Mouse (Mus musculus) hindbrain, postnatal 0 days (tissue): ENCODE results near the gene Arhgef25. TPM values are rescaled to one million over a fixed set of nuclear protein-coding genes. Genes with fewer than 3 reads are reported as not detected.
A peak's percentile ranks its signal among the peaks of the same experiment; 100 is the strongest.
"Not testable (repeated sequence)": the region's sequence is repeated elsewhere in the genome, so short reads cannot be mapped to it uniquely, and the experiment has no call there.

ENCODE experiments used
- ATAC-seq: fragments of 200-750 bp; cut with Nextera tagmentation; 2 replicates; pipeline ENCODE4 v1.8.0; 2017; ENCODE audit warnings: mild to moderate bottlenecking, moderate TSS enrichment, moderate library complexity
- DNase-seq: peaks from one replicate; pipeline ENCODE4 v3.0.0-alpha.2; 2015; ENCODE audit warnings: low spot score
- H3K27ac ChIP-seq: fragments of 300-500 bp; sonication (generic); 2 replicates; pipeline ENCODE4 v1.5.1; 2014; ENCODE audit warnings: mild to moderate bottlenecking
- H3K27me3 ChIP-seq: fragments of 300-500 bp; sonication (generic); 2 replicates; pipeline ENCODE4 v1.6.1; 2014; ENCODE audit warnings: low read length, mixed read lengths; ENCODE audit not compliant: insufficient read depth
- H3K36me3 ChIP-seq: fragments of 300-500 bp; sonication (generic); 2 replicates; pipeline ENCODE4 v1.6.1; 2014; ENCODE audit warnings: low read length, mixed read lengths; ENCODE audit not compliant: insufficient read depth
- H3K4me1 ChIP-seq: fragments of 300-500 bp; sonication (generic); 2 replicates; pipeline ENCODE4 v1.6.1; 2014; ENCODE audit warnings: antibody characterized with exemption, low read length, mixed read lengths; ENCODE audit not compliant: insufficient read depth
- H3K4me2 ChIP-seq: fragments of 300-500 bp; sonication (generic); 2 replicates; pipeline ENCODE4 v1.6.1; 2014; ENCODE audit warnings: low read depth, mild to moderate bottlenecking, low read length, moderate library complexity, mixed read lengths
- H3K4me3 ChIP-seq: fragments of 300-500 bp; sonication (generic); 2 replicates; pipeline ENCODE4 v1.5.1; 2014; ENCODE audit warnings: low read length
- H3K9ac ChIP-seq: fragments of 300-500 bp; sonication (generic); replicated peaks from 2 replicates; pipeline ENCODE4 v1.6.1; 2014; ENCODE audit warnings: mild to moderate bottlenecking, low read length, moderate library complexity, mixed read lengths
- H3K9me3 ChIP-seq: fragments of 300-500 bp; sonication (generic); 2 replicates; pipeline ENCODE4 v1.6.1; 2016; ENCODE audit warnings: low read length, mixed read lengths
- CTCF ChIP-seq: IDR thresholded peaks from 2 replicates; pipeline ENCODE4 v1.5.1; 2016; ENCODE audit warnings: antibody characterized with exemption, control low read depth, low read depth
- WGBS: fragments of 180-500 bp; shearing (Covaris S2); extraction: QIAGEN DNeasy Blood & Tissue Kit; methylation state at CpG from one replicate; pipeline ENCODE4 v1.1.7; 2014; 5-methylcytosine and 5-hydroxymethylcytosine counted together
- polyA plus RNA-seq: library from polyadenylated mRNA; unstranded; fragments of >200 nt; fragmentation: Nextera tagmentation; extraction: Ambion mirVana; gene quantifications from 2 replicates; pipeline ENCODE4 v1.2.1, GENCODE M21; 2015
- total RNA-seq: library from RNA; depleted of rRNA; stranded (reverse); fragments of >200 nt; gene quantifications from 2 replicates; pipeline ENCODE4 v1.2.3, GENCODE M21; 2014

Gene Arhgef25
- total and polyA plus RNA-seq, 2 experiments from 2014 or later, result 20.3 to 61.0 TPM

DNA sequence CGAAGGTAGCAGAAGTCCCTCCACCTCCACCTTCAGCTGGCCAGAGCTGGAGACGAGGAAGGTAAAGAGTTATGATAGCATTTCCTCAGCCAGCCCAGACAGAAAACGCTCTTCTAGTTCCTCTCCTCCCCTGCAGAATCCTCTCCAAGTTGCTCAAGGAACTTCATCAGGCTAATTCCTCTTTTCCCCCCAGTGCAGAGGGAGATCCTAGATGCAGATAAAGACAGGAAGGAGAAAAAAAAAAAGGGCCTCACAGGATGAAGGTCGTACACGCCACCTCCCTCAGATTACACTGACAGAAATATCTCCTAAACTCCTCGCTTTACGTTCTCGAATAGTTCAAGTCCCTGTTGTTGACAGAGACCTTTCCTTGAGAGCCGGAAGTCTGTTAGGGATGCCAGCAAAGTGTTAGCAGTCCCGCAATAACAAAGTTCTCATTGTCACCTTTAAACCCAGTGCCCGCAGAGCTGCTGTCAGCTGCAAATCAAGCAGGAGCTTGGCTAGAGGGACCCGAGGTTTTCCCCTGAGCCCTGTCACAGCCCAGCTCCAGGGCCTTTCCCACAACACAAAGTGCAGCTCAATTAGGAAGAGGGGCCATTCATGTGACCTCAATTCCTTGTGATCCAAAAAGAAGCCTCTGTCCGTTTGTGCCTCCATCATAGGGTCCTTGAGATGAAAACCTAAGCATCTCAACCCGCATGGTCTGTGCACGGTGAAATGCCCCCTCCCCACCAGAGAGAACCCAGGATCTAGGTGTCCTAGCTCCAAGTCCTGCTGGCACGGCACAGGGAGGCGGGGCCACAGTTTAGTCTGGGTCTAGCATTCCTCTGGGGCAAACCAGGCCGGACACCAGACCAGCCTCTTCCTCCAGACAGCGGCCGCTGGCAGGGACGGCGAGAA, 4.8 kb upstream of the Arhgef25 start:
- Histone ChIP-seq H3K4me3 (peak overlapping the region; percentile 93), H3K4me2 (peak overlapping the region; percentile 99), H3K36me3 (peaks cover 7% of the 10 kb centered on the region), H3K9me3 (no peaks in the 10 kb centered on the region), H3K27ac (peak overlapping the region; percentile 91), H3K9ac (peak overlapping the region; percentile 98), H3K27me3 (no peaks in the 10 kb centered on the region), H3K4me1 (peaks cover 9% of the 10 kb centered on the region)
- no peak for TF ChIP-seq CTCF
- 14% methylated on average over 22 of the region's 22 CpGs for WGBS
- ATAC-seq (0 out of 2 replicates have a peak, but pooled peaks have one; percentile 30), DNase-seq (peak; percentile 53)

DNA sequence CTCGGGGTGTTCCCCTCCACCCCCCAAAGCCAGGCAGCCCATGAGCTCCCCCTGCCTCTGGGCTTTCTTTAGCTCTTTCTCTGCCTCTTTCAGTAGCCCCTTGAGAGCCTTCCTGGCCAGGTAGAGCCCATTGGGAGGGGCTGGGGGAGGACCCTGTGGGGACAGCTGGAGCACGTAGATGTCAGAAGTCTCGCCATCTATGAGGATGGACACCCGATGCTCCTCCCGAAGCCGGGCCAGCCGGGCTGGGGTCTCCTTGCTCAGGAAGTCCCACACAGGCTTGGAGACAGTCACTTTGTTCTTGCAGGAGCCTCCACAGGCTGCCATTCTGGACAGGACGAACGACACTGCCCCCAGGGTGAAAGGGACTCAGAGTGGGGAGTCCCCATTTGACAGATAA, 3.1 kb upstream of the Arhgef25 start:
- ATAC-seq (no peak), DNase-seq (no peak)
- no peaks in the 10 kb centered on the region for H3K9me3 ChIP-seq
- no peak overlapping the region for H3K4me2 ChIP-seq
- peaks cover 4% of the 10 kb centered on the region for H3K36me3 ChIP-seq
- H3K9ac ChIP-seq, result 0 out of 2 replicates have a peak overlapping the region, but pooled peaks have one; percentile 13
- H3K4me1 ChIP-seq, result peaks cover 16% of the 10 kb centered on the region
- no peak for TF ChIP-seq CTCF
- H3K4me3 ChIP-seq, result no peak overlapping the region
- H3K27ac ChIP-seq, result no peak overlapping the region
- 82% methylated on average over 9 of the region's 9 CpGs for WGBS
- no peaks in the 10 kb centered on the region for H3K27me3 ChIP-seq

DNA sequence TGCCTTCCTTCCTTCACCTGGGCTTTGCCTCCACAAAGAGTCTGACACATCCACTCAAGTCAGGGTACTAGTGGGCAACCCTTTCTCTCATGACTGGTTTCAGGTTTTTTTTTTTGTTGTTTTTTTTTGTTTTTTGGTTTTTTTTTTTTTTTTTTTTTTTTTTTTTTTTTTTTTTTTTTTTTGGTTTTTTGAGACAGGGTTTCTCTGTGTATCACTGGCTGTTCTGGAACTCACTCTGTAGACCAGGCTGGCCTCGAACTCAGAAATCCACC, 2.1 kb upstream of the Arhgef25 start:
- peaks cover 16% of the 10 kb centered on the region for H3K4me1 ChIP-seq
- not testable (repeated sequence) for ATAC-seq

DNA sequence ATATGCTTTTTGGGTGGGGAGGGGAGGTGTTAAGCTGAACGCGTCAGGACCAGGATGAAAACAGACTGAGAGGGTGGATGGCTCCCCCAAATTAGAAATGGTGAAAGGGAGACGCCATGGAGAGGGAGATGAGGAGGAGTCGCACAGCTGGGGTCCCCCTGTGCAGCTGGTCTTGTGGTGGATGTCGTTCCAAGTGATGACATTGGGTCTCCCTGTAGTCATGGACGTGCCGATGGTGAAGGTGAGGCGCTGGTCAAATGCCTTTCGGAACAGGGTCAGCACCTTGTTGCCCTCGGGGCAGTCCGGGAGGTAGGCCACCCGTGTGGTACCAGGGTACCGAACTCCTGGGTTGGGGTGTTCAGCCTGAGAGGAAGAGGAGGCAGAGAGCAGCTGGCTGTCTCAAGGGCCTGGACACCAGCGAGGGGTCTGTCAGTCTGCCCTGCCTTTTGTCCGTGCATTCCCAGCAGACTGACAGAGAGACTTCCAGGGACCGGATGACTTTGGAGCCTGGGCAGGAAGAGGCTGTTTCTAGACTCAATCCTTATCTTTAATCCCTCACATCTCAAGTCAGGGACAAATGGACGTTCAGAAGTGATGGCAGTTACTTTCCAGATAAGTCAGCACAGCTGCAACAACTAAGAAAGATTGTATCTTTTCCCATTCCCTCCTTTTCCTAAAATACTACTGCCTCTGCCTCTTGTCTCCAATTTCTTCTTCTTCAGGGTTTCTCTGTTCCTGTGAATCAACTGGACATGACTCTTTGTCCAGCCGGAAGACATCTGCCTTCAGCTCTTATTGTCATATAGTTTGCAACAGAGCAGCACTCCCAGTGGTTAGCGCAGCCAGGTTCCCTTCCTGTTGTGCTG, 1.5 kb upstream of the Arhgef25 start:
- Histone ChIP-seq H3K27me3 (no peaks in the 10 kb centered on the region), H3K9me3 (no peaks in the 10 kb centered on the region), H3K4me3 (no peak overlapping the region), H3K36me3 (peaks cover 4% of the 10 kb centered on the region), H3K9ac (no peak overlapping the region), H3K27ac (no peak overlapping the region), H3K4me2 (no peak overlapping the region), H3K4me1 (peaks cover 16% of the 10 kb centered on the region)
- DNase-seq (no peak), ATAC-seq (no peak)
- WGBS, result 75% methylated on average over 19 of the region's 19 CpGs
- no peak for TF ChIP-seq CTCF

More for the DNA sequence above, 2.1 kb upstream of the Arhgef25 start:
- 88% methylated on average over 1 of the region's 1 CpGs for WGBS
- H3K9ac ChIP-seq, H3K36me3 ChIP-seq, H3K27ac ChIP-seq, H3K4me3 ChIP-seq, H3K27me3 ChIP-seq, H3K9me3 ChIP-seq, H3K4me2 ChIP-seq, DNase-seq: not testable (repeated sequence)

DNA sequence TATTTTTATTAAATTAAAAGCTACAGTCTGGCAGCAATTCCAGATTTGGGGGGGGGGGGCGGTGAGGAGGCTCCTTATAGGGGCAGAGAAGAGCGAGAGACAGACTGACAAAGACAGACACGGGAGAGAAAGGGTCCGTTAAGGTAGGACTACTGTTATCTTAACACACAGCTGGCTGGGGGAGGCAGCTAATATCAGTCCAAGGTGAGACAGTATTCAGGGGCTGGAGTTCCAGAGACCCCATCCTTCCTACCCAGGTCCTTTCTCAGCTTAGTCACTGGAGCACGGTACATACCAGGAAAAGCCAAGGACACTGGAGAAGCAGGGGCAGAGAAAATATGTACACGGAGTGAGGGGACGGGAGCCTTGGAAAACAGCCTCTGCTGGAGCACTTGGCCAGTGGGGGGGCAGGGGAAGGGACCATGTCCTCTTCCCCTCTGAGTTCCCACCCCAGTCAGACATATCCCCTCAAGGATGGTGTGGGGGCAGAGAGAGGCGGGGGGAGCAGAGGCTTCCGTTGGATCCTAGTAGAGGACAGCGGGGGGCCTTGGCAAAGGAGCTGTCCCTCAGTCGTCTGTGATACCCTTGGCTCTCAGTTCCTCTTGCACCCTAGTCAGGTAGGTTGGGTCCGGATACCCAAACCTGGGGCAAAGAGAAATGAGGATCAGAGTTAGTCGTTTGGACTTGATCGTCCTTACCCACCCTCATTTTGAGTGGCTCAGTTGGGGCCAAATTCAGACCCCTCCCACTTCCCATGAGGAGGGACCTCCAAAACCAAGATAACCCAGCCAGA, 711 bp upstream of the Arhgef25 start:
- 0 out of 2 replicates have a peak overlapping the region, but pooled peaks have one; percentile 51 for H3K27ac ChIP-seq
- DNase-seq (no peak), ATAC-seq (no peak)
- peaks cover 16% of the 10 kb centered on the region for H3K4me1 ChIP-seq
- no peak for TF ChIP-seq CTCF
- 37% methylated on average over 14 of the region's 14 CpGs for WGBS
- no peak overlapping the region for H3K4me2 ChIP-seq
- H3K27me3 ChIP-seq, result no peaks in the 10 kb centered on the region
- H3K36me3 ChIP-seq, result peaks cover 4% of the 10 kb centered on the region
- H3K9ac ChIP-seq, result no peak overlapping the region
- H3K9me3 ChIP-seq, result no peaks in the 10 kb centered on the region
- H3K4me3 ChIP-seq, result no peak overlapping the region

DNA sequence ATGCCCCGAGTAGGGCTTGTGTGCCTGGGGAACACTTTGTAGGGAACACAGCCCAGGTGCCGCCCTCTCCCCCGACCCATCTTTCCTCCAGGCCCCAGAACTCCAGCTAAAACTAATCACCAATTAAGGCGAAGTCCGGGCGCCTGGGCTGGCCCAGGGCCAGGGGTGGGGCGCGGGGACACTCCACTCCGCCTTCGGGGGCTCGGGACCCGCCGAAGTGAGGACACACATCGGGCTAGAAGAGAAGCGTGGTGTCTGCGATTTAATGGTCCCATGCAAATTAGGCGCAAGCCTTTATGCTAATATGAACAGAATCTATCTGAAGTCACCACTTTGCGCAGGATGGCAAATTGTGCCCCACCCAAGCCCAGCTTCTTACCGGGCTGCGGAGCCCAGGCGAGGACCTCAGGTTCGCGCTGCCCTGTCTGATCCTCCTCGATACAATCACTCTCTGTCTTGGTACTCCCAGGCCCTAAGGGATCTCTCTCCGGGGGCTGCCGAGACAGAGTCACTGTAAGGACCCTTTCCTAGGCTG, 700 bp downstream of the Arhgef25 start:
- H3K4me3 ChIP-seq, result peak overlapping the region; percentile 59
- peak overlapping the region; percentile 74 for H3K9ac ChIP-seq
- no peak for TF ChIP-seq CTCF
- 3% methylated on average over 26 of the region's 26 CpGs for WGBS
- H3K9me3 ChIP-seq, result no peaks in the 10 kb centered on the region
- H3K4me1 ChIP-seq, result peaks cover 8% of the 10 kb centered on the region
- no peaks in the 10 kb centered on the region for H3K27me3 ChIP-seq
- ATAC-seq, result peak; percentile 15; the same call in 1 of the 2 replicates
- peak overlapping the region; percentile 98 for H3K4me2 ChIP-seq
- DNase-seq, result peak; percentile 26
- H3K27ac ChIP-seq, result peak overlapping the region; percentile 51; the same call in 1 of the 2 replicates
- H3K36me3 ChIP-seq, result peaks cover 4% of the 10 kb centered on the region
